Mouse (Mus musculus) embryonic facial prominence, embryonic 13.5 days (tissue): ENCODE results near the gene Tnfrsf14. TPM values are rescaled to one million over a fixed set of nuclear protein-coding genes. Genes with fewer than 3 reads are reported as not detected.

Experiments
- ATAC-seq: fragments of 200-750 bp; cut with Nextera tagmentation; 2 replicates; pipeline ENCODE4 v1.8.0; 2017; ENCODE audit warnings: low read depth; ENCODE audit not compliant: insufficient number of reproducible peaks, insufficient read depth, low FRiP score, low TSS enrichment
- H3K27ac ChIP-seq: fragments of 300-500 bp; sonication (generic); 2 replicates; pipeline ENCODE4 v1.5.1; 2015; ENCODE audit warnings: moderate library complexity, mild to moderate bottlenecking, inconsistent platforms
- H3K27me3 ChIP-seq: fragments of 300-500 bp; sonication (generic); 2 replicates; pipeline ENCODE4 v1.6.1; 2015; ENCODE audit warnings: mild to moderate bottlenecking, inconsistent platforms
- H3K36me3 ChIP-seq: fragments of 300-500 bp; sonication (generic); 2 replicates; pipeline ENCODE4 v1.6.1; 2015; ENCODE audit warnings: mild to moderate bottlenecking, inconsistent platforms
- H3K4me1 ChIP-seq: fragments of 300-500 bp; sonication (generic); 2 replicates; pipeline ENCODE4 v1.6.1; 2015; ENCODE audit warnings: inconsistent platforms
- H3K4me2 ChIP-seq: fragments of 300-500 bp; sonication (generic); 2 replicates; pipeline ENCODE4 v1.6.1; 2015; ENCODE audit warnings: moderate library complexity, mild to moderate bottlenecking, inconsistent platforms
- H3K4me3 ChIP-seq: fragments of 300-500 bp; sonication (generic); 2 replicates; pipeline ENCODE4 v1.5.1; 2015; ENCODE audit warnings: mild to moderate bottlenecking, inconsistent platforms
- H3K9ac ChIP-seq: fragments of 300-500 bp; sonication (generic); 2 replicates; pipeline ENCODE4 v1.6.1; 2015; ENCODE audit warnings: mild to moderate bottlenecking, inconsistent platforms
- H3K9me3 ChIP-seq: fragments of 300-500 bp; sonication (generic); 2 replicates; pipeline ENCODE4 v1.6.1; 2016; ENCODE audit warnings: inconsistent platforms
- WGBS: fragments of 180-500 bp; shearing (Covaris S2); methylation state at CpG from one replicate; pipeline ENCODE4 v1.1.7; 2015; ENCODE audit warnings: mixed read lengths; 5-methylcytosine and 5-hydroxymethylcytosine counted together
- polyA plus RNA-seq: library from polyadenylated mRNA; unstranded; fragments of >200 nt; fragmentation: Nextera tagmentation; extraction: Ambion mirVana; gene quantifications from 2 replicates; pipeline ENCODE4 v1.2.1, GENCODE M21; 2015

The Tnfrsf14 gene
- polyA plus RNA-seq, 1 experiment from 2014 or later = 1.8 TPM

DNA sequence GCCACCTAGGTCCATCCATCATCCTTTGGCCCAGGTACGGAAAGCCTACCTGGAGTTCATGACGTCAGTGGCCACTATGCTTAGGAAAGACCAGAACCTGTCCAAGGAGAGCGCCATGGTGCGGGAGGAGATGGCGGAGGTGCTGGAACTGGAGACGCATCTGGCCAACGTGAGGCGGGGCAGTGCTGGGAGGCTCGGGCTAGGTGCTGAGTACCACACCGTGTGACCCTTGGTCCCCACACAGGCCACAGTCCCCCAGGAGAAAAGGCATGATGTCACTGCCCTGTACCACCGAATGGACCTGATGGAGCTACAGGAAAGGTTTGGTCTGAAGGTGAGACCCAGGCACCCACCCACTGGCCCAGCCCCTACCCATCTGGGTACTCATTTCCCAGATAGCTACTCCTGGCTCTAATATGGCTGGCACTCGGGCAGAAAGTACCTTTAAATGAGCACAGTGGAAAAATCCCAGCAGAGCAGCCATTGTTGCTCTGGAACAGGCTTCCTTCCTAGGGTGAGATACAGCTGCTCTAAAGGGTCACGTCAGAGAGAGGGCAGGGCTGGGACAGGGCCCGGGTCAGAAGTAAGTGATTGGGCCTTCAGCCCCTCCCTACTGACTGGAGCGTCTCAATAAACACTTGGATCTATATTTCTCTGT lies 40.6 kb downstream of the Tnfrsf14 start:
- no peaks in the 10 kb centered on the region for H3K9me3 ChIP-seq
- no peaks in the 10 kb centered on the region for H3K4me1 ChIP-seq
- H3K36me3 ChIP-seq = no peaks in the 10 kb centered on the region
- no peak overlapping the region for H3K27ac ChIP-seq
- ATAC-seq = no peak
- peaks cover 2% of the 10 kb centered on the region; the same call in 1 of the 2 replicates for H3K27me3 ChIP-seq
- no peak overlapping the region for H3K4me3 ChIP-seq
- WGBS = 76% methylated on average over 15 of the region's 15 CpGs
- H3K9ac ChIP-seq = no peak overlapping the region
- no peak overlapping the region for H3K4me2 ChIP-seq

DNA sequence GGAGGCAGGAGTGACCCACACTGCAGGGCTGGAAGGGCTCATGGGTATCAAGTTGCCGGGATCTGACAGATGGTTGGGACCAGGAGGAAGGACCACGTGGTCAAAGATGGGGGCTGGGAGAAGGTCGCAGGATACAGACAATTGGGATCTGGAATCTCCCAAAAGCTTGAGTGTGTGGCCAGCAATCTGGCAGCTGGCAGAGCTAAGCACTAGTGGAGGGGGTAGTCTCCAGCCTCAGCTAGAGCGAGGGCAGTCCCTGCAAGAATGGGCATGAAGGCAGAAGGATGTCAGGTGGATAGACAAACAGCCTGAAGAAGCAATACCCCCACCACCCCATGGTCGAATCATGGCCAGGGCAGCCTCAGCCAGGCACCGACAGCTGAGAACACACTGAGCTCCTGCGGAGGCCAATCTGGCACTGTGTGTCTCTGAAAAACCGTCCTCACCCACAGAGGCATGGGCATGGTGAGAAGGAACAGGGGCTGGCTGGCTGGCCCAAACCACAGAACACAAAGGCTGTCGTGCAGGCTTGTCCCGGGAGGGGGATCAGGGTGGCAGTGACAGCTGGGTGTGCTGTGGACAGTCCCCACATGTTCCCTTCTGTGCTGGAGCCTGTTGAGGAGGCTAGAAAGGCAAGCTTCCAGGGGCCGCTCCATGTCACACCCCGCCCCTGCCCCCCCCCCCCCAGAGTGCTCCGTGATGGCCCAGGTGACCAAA lies 41.3 kb downstream of the Tnfrsf14 start:
- 66% methylated on average over 13 of the region's 13 CpGs for WGBS
- Histone ChIP-seq H3K9ac (0 out of 2 replicates have a peak overlapping the region, but pooled peaks have one; percentile 27), H3K27me3 (peaks cover 2% of the 10 kb centered on the region; the same call in 1 of the 2 replicates), H3K4me3 (no peak overlapping the region), H3K4me1 (no peaks in the 10 kb centered on the region), H3K27ac (no peak overlapping the region), H3K9me3 (no peaks in the 10 kb centered on the region), H3K36me3 (no peaks in the 10 kb centered on the region), H3K4me2 (no peak overlapping the region)
- no peak for ATAC-seq

DNA sequence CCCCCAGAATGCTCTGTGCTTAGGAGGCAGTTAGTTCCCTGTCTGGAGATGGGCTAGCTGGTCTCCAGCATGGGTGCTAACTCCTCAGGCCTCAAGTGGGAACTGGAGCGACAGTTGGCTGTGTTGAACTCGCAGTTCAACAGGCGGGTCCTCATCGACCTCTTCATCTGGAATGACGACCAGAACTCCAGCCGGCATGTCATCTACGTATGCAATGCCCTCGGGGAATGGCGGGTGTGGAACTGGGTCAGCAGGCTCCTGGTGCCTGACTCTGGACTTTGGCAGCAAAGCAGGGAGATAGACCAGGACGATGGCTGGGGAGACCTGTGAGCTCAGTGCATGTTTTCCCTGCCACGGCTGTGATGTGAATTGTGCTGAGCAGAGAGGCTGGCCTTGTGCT lies 42.9 kb downstream of the Tnfrsf14 start:
- Histone ChIP-seq H3K4me3 (no peak overlapping the region), H3K36me3 (no peaks in the 10 kb centered on the region), H3K27ac (no peak overlapping the region), H3K27me3 (0 out of 2 replicates have a peak, but pooled peaks cover 2% of the 10 kb centered on the region), H3K9me3 (no peaks in the 10 kb centered on the region), H3K4me1 (no peaks in the 10 kb centered on the region), H3K9ac (no peak overlapping the region), H3K4me2 (no peak overlapping the region)
- 70% methylated on average over 11 of the region's 11 CpGs for WGBS
- no peak for ATAC-seq

DNA sequence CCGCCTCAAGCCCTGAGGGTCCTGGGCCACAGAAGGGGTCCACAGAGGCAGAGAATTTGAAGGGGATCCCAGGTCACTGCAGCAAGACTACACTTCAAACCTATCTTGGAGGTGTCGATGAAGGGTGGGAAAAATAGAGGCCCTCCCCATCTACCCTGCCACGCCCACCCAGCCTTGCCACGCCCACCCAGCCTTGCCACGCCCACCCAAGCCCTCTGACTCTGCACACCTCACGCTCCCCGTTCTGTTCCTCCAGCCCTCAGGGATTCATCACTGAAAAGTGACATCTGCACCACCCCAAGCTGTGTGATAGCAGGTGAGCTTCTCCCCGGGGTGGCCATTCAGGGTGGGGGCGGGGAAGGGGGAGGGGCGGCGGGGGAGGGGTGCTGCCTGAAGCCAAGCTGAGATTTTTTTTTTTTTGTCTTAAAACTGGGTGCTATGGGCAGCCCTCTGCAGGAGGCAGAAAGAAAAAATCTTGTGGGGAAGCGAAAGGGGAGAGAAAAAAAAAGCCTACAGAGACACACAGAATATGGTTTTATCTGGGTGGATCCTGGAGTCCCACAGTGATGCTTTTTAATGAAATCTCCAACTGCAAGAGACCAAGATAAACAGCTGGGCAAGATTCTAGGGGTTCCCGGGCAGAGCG lies 46.2 kb downstream of the Tnfrsf14 start:
- Histone ChIP-seq H3K4me2 (no peak overlapping the region), H3K4me1 (peaks cover 5% of the 10 kb centered on the region; the same call in 1 of the 2 replicates), H3K27ac (no peak overlapping the region), H3K9me3 (no peaks in the 10 kb centered on the region), H3K9ac (no peak overlapping the region), H3K27me3 (0 out of 2 replicates have a peak, but pooled peaks cover 2% of the 10 kb centered on the region), H3K36me3 (no peaks in the 10 kb centered on the region), H3K4me3 (no peak overlapping the region)
- no peak for ATAC-seq
- WGBS = 26% methylated on average over 14 of the region's 14 CpGs

DNA sequence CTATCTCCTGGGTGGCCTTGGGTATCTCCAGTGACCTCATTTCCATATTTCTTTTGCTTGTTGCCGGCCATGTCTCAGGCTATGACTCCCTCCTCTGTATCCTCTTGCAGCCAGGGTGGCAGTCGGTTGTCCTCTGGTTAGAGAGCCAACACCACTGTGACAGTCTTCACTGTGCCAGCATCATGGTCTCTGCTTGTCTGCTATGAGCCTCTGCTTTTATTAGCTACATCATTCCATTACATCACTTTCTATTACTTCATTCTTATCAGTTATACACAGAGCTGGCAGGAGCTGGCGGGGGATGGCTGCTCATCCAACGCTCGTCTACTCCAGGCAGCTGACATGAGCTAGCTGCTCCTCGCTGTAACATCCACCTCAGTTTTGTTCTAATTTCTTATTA lies 47.6 kb downstream of the Tnfrsf14 start:
- peaks cover 5% of the 10 kb centered on the region; the same call in 1 of the 2 replicates for H3K4me1 ChIP-seq
- H3K9ac ChIP-seq = no peak overlapping the region
- ATAC-seq = no peak
- H3K36me3 ChIP-seq = no peaks in the 10 kb centered on the region
- WGBS = 81% methylated on average over 6 of the region's 6 CpGs
- no peak overlapping the region for H3K4me3 ChIP-seq
- 0 out of 2 replicates have a peak, but pooled peaks cover 6% of the 10 kb centered on the region for H3K27me3 ChIP-seq
- no peaks in the 10 kb centered on the region for H3K9me3 ChIP-seq
- H3K27ac ChIP-seq = no peak overlapping the region
- no peak overlapping the region for H3K4me2 ChIP-seq

DNA sequence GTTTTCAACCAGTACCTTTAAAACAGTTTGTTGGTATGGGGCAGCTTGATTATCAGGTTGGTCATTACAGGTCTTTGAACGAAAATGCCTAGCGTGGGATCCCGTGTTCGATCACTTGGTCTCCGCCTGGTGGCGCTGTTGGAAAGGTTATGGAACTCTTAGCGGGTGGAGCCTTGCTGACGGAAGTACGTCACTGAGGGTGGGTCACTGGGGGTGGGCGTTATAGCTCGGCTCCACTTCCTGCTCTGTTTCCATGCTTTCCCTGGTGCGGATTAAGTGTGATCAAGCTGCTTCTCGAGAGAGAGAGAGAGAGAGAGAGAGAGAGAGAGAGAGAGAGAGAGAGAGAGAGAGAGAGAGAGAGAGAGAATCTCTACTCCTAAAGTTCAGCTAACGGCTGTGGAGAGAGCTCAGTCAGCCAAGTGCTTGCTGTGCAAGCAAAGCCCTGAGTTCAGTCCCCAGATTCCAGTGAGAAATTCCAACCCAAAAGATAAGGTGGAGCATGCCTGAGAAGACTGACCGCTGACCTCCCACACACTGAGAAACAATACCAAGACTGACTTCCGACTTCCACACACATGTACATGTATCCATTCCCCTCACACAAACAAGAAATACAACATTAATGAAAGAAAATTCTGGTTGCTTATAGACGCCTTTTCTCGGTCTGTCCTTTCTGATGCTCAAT lies 50.4 kb downstream of the Tnfrsf14 start:
- Histone ChIP-seq H3K4me3 (peak overlapping the region; percentile 42), H3K27ac (peak overlapping the region; percentile 82), H3K9ac (peak overlapping the region; percentile 72), H3K36me3 (no peaks in the 10 kb centered on the region), H3K9me3 (no peaks in the 10 kb centered on the region), H3K27me3 (0 out of 2 replicates have a peak, but pooled peaks cover 4% of the 10 kb centered on the region), H3K4me1 (peaks cover 5% of the 10 kb centered on the region; the same call in 1 of the 2 replicates), H3K4me2 (peak overlapping the region; percentile 65)
- 11% methylated on average over 18 of the region's 18 CpGs for WGBS
- ATAC-seq = peak; percentile 91

DNA sequence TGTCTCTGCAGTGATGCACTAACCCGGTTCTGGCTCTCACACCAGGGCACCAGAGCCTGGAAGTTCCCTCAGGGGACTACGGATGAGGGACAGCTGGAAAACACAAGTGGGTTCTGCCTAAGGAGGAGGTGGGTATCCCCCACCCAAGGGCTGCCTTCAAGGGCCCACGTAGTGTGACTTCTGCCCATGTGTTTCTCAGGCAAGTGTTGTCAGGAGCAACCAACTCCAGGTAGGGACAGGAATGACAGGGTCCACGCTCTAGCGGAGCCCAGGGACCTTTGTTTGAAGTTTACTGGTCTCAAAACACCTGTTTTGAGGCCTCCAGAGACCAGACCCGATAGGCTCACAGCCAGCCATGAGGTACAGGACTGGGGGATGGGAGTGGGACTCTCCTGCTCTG lies 55.2 kb downstream of the Tnfrsf14 start:
- Histone ChIP-seq H3K9ac (no peak overlapping the region), H3K4me1 (peaks cover 10% of the 10 kb centered on the region), H3K27ac (no peak overlapping the region), H3K9me3 (no peaks in the 10 kb centered on the region), H3K36me3 (no peaks in the 10 kb centered on the region), H3K4me2 (no peak overlapping the region), H3K27me3 (peaks cover 12% of the 10 kb centered on the region; the same call in 1 of the 2 replicates), H3K4me3 (no peak overlapping the region)
- 79% methylated on average over 6 of the region's 6 CpGs for WGBS
- ATAC-seq = no peak

Other genes starting within 250 kb of the Tnfrsf14 start
- 0.36 and 0.49 TPM in 2 replicates for gene Ttc34, start 91.1 kb downstream of the Tnfrsf14 start, polyA plus RNA-seq
- 0.28 TPM in 1 of 2 replicates, not detected in the other for gene Mmel1, start 59.0 kb downstream of the Tnfrsf14 start, polyA plus RNA-seq
- 48.6 and 53.6 TPM in 2 replicates for gene Fam213b, start 29.4 kb downstream of the Tnfrsf14 start, polyA plus RNA-seq
- 4.2 and 6.0 TPM in 2 replicates for gene Hes5, start 32.4 kb upstream of the Tnfrsf14 start, polyA plus RNA-seq
- gene Pank4, start 35.6 kb upstream of the Tnfrsf14 start, polyA plus RNA-seq = 48.3 and 54.1 TPM in 2 replicates
- gene Plch2, start 128.2 kb upstream of the Tnfrsf14 start, polyA plus RNA-seq = 11.2 and 12.8 TPM in 2 replicates
- gene Pex10, start 138.5 kb upstream of the Tnfrsf14 start, polyA plus RNA-seq = 22.2 and 26.4 TPM in 2 replicates
- gene Rer1, start 157.8 kb upstream of the Tnfrsf14 start, polyA plus RNA-seq = 147 and 162 TPM in 2 replicates
- gene Morn1, start 158.0 kb upstream of the Tnfrsf14 start, polyA plus RNA-seq = 5.6 and 6.2 TPM in 2 replicates